Mouse (Mus musculus) R1 (cell line): ENCODE data around the gene Ccdc149.

ENCODE experiments used
- DNase-seq: peaks from one replicate; pipeline ENCODE4 v3.0.0-alpha.2; 2018; ENCODE audit warnings: low read depth, low spot score

The Ccdc149 gene

DNA sequence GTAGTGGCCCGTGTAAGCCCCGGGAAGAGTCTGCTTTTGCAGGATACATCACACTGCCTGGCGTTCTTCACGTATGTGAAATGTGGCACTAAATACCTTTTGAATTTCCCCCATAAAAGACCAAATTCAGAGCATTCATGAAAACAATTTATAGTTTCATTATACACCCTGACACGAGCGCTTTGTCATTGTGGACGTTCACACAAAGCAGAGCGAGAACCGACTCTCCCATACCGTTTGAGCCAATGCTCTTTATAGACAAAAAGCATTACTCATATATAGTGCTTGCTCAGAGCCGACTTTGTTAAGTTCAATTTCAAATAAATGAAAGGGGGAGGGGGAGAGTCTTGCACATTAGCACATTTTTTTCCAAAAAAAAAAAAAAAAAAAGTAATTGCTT, 31.0 kb downstream of the Ccdc149 start:
- DNase-seq = no peak

DNA sequence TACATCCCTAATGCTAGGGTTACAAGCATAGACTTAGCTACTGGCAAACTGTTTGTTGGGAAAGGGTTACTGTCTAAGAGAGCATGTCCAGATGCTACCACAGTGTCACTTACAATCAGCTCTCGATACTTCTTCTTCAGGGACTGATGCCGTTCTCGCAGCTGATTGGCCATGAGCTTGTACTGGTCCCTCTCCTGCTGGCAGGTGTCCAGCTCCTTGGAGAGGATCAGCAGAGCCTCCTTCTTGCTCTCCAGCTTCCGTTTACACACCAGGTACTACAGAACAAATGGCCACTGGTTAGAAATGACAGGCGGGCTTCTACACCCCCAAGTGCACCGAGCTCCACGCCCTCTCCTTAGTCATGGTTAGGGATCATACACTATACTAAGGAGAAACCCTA, 32.4 kb downstream of the Ccdc149 start:
- no peak for DNase-seq

DNA sequence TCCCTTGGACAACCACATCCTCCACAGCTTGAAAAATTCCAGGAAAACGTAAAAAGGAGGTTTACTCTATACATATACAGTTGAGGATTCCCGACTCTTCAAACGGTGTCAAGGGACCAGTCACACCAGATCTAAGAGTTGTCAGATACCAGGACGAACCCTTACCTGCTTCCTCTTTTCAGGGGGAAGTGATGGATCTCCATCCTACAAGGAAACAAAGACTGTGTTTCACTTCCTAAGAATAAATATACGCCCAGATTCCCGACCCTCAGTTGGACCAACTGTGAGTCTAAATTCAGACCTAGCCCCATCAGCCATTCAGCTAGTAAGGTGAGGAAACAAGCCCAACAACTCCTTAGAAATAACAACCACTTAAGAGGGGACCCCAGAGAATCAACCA, 35.8 kb downstream of the Ccdc149 start:
- no peak for DNase-seq

DNA sequence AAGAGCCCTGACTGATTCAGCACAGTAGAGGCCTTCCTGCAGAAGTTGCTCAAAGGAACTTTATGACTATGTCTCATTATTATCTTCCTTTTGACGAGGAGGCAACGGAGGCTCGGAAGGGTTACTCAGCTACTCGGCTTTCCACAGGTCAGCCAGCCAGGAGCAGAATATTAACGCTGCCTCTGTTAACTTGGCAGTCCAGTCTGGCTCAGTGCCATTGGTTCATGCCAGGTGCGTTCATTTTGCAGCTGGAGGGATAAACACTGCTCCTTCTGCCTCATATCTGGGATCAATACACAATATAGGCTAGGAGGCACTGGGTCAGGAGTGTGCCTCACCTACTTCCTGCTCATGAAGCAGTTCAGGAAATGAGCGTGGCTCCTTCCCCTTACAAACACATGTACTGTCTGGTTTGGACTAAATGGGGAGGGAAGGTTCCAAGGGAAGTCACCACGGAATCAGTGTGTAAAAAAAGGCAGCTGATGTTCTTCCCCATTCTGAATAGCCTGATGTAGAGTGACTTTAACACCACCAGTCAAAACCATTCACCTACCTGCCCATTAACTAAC, 40.0 kb downstream of the Ccdc149 start:
- no peak for DNase-seq

DNA sequence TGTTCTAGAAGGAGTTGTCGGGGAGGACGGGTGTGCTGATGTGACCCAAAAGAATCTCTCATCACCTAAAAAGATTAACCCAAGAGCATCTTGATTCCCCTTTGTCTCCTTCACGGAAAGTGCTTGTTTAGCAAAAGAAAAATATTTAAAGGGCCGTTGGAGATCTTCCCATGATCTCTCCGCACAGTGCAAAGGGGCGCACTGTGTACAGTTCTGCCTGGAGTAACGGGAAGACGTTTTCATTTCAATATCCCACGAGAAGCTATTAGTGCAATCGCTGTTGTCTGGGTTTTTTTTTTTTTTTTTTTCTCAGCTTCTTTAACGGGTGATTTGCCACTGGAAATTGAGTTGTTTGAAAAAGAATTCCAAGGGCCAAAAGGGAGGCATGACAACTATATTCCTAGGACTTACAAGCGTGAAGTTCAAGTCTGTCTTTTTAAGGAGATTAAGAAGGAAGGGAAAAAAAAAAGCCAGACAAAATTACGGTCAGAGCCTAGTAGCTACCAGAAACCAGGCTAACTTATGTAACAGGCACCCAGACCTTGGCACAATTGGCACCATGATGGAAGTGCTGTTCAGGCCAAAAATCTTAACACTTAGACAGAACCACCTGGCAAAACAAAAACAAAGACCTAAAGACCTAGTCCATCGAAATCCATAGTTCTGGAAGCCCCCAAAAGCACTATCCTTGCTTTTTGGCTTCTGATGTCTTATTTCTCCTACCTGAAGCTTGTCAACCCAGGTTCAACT, 41.4 kb downstream of the Ccdc149 start:
- no peak for DNase-seq

DNA sequence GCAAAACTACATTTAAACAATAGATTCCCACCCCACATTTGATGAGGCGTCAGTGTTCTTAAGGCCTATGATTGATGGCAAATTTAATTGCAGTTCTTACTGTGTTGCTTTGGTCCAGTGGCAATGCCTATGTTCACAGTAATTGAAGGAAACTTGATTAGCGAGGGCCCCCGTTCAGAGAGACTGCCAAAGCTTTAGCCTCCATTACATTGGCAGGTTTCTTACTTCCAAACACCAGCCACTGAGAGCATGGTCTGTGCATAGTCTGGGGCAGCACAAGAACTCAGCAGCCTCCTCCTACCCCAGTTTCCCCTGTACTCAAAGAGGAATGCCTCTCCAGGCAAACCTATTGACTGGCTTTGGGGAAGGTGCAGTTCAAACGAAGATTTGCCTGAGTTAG, 42.7 kb downstream of the Ccdc149 start:
- no peak for DNase-seq

DNA sequence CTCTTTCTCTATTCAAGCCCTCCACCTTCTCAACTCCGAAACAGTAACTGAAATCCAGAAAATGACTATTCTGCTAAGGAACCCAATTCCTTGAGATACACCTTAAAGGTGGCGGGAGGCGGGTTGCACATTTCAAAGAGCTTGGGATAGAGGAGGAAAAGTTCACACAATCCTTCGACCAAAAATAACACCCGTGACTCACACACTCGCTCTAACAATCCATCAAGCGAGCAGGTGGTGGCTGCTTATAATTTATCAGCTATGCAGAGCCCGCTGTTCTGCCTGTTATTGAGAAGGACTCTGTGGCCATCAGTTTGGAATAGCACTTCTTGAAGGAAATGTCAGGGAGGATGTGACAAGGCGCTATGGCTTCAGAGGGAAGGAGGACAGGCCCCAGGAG, 45.5 kb downstream of the Ccdc149 start:
- DNase-seq = no peak

DNA sequence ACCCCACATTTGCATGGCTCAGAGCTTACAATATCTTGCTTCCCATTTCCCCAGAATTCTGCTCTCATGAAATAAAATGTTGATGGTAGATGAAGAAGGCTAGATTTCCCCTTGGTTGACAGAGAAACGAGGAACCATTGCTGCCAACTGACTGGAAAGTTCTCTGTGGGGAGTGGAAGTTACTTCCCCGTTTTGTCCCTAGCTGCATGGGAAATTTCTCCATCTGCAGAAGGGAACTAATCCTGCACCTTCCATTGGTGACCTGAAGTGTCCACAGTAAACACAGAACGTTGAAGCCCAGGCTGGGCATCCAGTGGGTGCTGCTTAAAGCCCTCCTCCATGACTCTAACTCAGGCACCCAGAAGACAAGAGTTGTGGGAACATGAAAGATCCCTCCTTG, 47.4 kb downstream of the Ccdc149 start:
- DNase-seq = no peak

DNA sequence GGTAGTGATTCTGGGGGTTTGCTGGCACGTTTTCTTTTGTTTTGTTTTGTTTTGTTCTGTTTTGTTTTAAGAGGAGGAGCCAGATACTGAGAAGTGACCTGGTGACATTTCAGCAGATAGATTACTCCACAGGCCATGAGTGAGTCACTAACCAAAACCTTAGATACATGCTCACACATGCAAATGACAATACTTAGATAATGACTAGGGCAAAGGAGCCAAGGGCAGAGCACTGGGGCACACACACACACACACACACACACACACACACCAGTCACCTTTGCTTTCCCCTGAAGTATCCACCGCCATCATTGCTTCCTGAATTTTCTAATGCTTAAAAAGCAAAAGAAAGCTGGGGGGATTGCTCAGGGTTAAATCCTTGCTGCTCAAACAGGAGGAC, 54.8 kb downstream of the Ccdc149 start:
- DNase-seq = no peak

DNA sequence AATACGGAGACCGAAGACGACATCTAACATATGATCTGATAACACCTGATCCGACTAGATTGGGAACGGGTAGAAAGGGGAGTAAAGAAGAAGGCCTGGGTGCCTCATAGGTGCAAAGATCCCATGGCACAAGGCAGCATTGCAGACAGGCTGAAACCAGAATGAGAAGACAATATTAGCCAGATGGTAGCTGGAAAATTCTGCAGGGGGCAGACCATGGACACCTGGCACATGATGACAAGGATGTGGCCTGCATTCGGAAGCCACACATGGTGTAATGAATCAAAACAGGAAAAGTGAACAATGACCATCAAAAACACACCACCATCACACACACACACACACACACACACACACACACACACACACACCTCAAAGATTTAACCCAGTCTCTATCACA, 55.4 kb downstream of the Ccdc149 start:
- no peak for DNase-seq

DNA sequence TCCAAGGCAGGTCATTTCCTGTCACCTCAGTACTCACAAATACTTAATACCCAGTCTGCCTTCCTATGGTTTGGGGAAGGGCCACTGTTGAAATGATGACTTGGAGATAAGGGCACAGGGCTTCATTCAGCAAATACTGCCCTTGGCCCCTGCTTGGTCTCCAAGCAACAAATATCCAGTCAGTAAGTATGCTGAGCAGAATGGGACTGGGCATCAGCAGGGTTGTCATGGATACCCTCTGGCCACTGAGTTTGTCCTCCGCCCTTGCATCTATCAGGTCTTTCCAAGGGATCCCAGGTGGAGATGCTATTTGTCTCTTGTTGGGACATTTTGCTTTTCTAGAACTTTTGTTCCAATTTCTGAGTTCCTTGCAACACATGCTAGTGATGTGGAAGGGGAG, 56.1 kb downstream of the Ccdc149 start:
- no peak for DNase-seq

DNA sequence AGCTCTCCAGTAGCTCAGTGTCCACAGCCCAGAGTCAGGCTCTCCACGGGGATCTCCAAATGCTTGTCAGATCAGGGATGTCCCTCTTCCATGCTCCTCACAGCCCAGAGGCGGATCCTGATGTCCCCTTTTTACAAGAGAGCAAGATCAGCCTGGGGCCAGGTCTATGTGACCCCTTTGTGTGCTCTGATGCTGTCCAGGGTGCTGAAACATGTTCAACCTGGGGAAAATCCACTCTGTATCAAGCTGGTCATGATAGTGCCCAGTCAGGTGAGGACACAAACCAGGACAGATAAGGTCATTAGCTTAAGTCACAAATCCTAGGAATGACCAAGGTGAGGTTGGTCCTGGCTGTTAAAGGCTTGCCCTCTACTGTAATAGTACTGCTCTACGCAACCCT, 59.8 kb downstream of the Ccdc149 start:
- peak; percentile 48 for DNase-seq

DNA sequence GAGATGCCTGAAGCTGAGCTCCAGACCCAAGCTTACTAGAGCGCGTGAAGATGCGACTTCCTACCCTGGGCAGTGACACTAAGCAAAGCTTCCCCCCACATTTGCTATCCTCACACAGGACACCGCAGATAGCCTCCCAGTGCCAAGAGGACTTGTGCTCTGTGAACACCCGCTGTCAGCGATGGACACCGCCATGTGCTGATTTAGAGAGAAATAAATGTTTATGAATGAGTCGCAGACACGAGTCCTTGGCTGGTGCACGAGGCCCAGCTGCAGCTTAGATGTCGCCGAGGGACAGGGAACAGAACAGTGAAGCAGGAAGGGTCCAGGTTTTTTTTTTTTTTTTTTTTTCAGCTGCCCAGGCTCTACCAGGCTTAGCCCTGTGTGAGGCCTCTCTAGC, 61.1 kb downstream of the Ccdc149 start:
- no peak for DNase-seq

DNA sequence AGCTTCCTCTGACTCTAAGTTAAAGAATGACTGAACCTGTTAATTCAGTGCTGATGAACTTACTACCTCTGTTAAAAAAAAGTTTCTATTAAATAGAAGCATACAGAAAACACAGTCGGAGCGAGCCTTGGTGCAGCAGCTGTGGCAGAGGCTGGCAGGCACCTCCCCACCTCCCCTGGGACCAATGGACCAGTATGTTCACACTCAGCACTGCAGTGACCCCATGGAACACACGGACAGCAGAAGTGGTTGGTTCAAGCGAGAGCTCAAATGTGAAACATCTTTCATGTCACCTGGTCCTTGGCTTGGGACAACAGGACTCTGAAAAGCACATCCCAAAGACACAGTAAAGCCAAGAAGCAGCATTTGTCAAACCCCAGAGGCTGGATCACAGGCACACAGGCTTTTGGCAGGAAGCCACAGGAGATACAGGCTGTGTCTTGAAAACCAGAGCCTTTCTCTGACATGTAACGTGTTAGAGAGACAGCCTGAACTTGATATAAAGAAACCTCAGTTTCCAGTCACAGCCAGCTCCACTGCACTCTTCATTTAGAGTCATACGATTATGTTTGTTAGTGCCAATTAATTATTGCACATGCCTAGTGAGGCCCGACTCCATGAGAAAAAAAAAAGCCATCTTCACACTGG, 62.5 kb downstream of the Ccdc149 start:
- no peak for DNase-seq

DNA sequence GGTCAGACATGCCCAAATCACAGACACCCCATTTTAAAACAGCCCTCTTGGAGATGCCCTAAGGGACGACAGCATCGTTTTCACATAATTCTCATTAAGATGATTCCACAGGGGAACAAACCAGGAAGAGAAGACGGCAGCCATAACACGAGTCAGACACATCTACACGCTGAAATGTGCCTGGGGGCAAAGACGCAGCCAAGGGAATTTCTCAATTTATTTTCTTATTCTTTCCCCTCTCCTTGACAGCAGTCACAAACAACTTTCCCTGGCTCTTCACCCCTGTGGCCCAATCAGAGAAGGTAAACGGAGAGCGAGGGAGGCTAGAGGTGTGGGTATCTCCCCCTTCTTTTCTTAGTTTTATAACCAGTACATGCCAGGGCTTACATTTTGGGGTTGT, 66.9 kb downstream of the Ccdc149 start:
- no peak for DNase-seq

DNA sequence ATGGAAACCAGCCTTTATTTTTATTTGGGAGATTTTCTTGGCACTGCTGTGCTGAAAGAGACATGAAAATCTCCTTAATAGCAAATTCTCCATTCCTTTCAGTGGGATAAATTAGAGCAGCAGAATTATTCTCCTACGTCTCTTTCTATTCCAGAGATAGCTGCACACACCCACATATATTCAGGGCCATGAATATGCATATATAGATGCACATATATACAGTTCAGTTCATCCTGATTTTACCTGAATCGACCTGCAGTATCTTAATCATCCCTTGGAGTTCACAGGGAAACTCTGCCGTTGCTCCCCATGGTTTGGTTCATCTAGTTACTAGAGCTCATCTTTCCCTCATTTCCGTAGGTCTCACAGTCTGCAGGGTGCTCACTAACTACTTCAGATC, 77.6 kb downstream of the Ccdc149 start:
- no peak for DNase-seq

DNA sequence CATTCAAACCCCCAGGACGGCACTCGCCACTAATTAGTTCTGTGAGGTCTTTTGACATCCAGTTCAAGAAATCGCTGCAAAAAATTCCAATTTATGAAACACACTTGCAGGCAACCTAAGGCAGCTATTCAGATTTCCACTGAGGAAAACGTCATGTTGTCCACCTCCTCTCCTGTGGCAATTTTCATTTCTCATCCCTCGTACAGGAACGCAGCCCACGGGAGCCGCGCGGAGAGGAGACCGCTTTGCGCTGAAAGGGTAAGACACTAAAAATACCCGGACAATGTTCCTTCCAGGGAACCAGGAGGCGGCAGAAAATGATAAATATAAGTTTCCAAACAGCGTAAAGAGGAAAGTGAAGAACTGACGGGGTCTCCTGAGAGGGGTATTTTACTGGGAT, 79.8 kb downstream of the Ccdc149 start:
- DNase-seq = no peak

DNA sequence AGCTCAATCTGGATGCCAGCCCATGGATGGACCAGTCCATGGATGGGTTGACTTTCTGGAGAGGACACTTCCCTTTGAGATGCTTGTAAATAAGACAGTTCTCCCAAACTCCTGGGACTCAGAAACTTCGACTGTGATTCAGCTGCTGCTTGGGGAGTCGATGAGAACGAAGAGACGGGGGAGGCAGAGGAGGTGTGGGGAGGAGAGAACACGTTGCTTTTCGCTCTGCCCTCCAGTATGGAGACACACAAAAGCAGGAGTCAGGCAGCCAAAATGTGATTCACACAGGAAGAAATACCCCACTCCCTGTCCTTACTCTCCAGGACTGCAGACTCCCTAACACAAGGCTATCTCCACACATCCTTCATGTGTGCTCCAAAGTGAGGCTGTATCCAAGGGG, 80.9 kb downstream of the Ccdc149 start:
- DNase-seq = no peak

DNA sequence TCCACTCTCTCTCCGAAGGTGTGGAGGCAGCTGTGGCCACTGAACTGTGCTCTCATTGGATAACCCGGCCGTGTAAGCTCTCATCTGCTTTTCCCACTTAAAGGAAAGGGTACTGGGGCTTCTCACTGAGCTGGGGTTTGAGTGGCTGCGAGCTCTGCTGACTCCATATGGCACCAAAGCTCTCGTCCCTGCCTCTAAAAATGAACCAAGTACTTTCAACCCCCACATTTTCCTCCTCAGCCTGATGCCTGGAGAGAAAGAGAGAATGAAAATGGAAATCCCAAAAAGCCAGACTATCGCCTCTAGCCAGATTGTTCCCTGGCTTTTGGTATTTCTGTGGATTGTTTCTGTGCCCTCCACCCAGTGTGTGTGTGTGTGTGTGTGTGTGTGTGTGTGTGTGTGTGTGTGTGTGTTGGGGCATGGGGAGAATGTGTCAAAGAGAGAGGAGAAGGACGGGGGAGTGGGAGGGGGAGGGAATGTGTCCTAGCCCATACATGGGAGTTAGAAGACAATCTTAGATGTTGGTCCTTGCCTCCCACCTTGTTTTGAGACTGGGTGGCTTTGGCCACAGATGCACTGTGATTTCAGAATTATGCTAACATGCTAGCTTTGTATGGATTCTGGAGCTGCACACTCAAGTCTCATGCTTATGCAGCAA, 83.1 kb downstream of the Ccdc149 start:
- no peak for DNase-seq

DNA sequence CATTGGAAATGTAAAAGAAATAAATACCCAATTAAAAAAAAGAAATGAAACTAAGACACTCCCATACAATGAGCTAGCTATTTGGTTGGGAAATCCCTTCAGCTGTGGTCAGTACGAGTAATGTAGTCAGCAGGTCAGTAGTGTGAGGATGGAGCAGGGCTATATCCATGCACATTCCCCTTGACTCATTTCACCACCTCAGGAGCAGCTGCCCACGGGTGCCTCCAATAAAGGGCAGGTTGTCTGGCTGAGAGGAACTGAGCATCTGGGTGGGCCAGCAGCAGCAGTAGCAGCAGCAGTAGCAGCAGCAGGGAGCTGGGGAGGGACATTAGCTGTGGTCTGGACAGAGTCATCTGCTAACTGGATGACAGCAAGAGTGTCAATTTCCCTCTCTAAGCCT, 85.3 kb downstream of the Ccdc149 start:
- DNase-seq = no peak

DNA sequence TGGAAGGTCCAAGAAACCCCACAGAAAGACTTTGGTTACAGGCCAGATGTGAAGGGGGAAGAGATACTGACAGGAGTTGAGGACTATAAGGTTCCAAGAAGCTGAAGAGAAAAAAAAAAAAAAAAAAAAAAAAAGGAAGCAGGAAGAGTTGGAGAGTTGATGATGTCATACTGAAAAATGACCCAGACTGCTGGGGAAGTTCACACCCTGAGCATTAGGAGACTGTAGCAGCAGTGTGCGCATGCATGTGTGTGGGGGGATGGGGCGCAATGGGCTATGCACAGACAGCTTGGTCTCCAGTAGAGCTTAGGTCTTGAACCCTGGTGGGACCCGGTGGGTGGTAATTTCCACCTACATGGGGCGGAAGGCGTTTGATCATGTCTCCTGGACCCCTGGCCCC, 87.6 kb downstream of the Ccdc149 start:
- DNase-seq = no peak

DNA sequence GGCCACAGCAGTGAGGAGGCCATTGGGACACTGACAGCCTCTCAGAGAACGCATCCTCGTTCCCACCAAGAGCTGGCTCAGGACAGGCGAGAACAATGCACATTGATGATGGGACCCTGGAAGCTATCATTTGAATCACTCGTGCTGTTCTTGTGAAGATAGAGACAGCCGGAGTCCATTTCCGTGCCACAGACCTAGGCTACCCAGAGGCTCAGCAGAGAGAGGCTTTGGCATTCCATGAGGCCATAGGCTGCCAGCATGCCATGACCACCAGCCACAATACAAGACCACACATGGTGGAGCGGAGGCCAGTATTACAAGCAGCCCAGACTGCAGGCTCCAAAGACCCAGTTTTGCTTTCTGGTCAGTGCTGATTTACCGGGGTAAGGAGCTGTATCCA, 88.5 kb downstream of the Ccdc149 start:
- no peak for DNase-seq

DNA sequence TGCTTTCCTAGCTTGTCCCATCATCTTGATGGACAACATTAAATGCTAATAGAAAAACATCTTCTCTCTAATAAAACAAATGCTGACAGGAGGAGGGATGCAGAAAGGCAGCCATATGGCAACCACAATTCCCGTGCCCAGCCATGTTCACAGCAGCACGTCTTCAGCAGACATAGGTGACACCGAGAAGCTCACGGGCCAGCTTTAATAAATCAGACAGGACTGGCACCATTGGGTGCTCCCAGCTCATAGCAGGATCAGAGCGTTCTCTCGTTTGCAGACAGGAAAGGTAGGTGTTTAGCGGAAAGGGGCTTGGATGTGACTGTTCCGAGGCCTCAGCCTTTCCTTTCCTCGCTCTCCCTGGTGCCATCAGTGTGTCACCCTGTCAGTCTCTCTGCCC, 95.5 kb downstream of the Ccdc149 start:
- no peak for DNase-seq
